Mouse (Mus musculus) ovary, postnatal 10 days (tissue): ENCODE data around the gene Snrnp25.

ENCODE experiments used
- DNase-seq: peaks from one replicate; pipeline ENCODE4 v3.0.0; 2022; ENCODE audit warnings: low spot score

The Snrnp25 gene

GRCm38 (mm10) chr11:32244064-32244463, 38.8 kb downstream of the Snrnp25 start:
- DNase-seq, result no peak

GRCm38 (mm10) chr11:32244617-32245016, 39.4 kb downstream of the Snrnp25 start:
- no peak for DNase-seq

DNA sequence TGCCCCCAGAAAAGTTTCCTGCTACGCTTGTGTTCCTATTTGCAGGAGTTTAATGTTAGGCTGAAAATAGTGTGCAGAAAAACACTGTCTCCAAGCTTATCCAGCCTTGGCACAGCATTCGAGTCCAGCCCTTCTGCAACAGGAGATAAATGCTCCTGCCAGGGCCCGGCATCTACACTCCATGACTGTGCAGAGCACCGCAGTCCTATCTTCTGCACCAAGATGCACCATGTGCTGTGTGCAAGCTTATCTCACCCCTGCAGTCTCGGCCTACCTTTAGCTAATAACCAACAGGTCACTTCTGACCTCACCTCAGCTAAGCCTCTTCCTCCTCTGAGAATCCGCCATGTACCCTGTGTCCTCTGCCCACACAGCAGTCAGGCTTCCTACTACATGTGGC, 40.4 kb downstream of the Snrnp25 start:
- DNase-seq, result no peak

DNA sequence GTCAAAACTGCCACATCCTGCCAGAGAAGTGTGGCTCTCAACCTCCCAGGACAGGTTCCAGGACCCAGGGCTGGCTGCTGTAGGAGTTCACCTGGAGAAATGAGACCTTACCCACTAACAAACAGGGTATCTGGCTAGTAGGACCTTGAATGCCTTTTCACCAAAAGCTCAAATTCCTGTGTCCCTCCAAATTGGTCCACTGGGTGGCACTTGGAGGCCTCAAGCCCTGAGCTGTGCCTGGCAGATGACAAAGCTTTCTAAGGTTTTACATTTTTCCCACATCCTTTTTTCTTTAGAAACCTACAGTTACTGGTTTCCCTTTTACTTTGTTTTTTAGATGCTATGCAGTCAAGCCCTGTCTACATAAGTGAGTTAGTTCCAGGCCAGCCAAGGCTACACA, 41.9 kb downstream of the Snrnp25 start:
- no peak for DNase-seq

GRCm38 (mm10) chr11:32248350-32248749, 43.1 kb downstream of the Snrnp25 start:
- no peak for DNase-seq

DNA sequence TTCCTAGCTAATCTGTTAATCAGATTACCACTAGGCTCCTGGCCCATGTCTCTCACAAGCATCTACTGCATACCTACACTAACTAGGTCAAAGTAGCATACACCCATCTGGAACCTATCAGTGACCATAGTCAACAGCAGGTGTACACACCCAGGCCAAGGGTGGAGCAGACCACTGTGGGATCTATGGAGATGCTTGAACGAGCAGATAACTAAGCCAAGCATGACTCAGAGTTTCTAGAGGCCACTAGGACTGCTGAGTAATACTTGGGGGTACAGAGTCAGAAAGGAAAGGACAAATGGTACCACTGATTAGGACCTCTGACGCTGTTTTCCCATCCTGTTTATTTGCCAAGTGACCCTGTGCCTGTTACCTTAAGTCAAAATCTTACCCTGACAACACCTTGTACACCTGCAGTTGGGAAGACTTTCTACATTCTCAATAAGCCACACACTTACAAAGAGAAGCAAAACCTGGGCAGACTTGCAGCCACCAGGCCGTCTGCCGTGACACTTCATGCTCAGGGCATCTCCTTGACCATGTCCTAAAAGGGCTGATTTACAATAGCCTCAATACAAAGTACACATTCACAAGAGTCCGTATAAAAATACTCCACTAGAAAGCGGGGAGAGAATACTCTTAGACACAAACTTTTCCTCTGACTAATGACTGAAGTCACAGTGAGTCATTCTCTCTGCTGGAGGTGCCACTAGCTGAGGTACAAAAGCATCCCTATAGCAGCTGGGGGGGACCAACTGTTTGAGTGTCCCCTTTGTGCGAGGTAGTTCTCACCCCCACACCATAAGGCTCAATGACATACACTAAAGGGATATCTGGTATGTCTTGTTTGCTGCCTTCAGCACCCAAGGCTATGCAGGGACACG, 45.9 kb downstream of the Snrnp25 start:
- no peak for DNase-seq

DNA sequence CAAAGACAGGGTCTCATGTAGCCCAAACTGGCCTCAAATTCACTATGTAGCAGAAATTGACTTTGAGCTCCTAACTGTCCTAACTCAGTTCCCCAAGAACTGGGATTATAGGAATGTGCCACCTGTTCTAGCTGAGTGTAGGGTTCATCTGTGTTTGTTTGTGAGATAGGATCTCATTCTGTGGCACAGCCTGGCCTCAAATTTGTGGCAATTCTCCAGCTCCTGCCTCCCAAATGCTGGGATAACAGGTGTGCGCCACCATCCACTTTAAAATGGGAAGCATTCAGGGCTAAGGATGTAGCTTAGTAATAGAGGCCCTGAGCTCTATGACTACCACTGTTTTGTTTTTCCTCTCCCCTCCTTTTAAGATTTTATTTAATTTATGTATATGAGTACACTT, 47.9 kb downstream of the Snrnp25 start:
- no peak for DNase-seq

- DNase-seq, result no peak
Measured at GRCm38 (mm10) chr11:32256146-32256545, 50.9 kb downstream of the Snrnp25 start.

DNA sequence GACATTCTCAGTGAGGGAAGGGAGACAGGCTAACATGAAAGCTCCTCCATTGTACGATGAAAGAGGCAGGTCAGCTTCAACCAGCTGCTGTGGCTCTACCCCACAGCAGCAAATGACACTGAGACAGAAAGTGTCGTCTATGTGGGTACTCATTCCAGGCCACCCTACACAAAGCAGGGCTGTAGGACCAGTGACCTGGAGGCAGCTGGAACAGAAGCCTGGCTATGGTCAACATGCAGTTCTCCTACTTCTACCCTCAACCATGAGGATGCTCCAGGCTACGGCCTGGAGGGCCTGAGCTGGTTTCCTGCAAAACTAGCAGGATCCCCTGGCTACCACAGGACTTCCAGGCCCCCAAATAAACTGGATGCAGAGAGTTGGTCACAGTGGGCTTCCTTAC, 51.4 kb downstream of the Snrnp25 start:
- no peak for DNase-seq
